Mouse (Mus musculus) forelimb bud, embryonic 11.5 days (tissue): ENCODE results near the gene Gramd1b.
A peak's percentile ranks its signal among the peaks of the same experiment; 100 is the strongest.

Experiments
- DNase-seq: peaks from one replicate; pipeline ENCODE4 v3.0.0-alpha.2; 2012; ENCODE audit warnings: low read depth, low spot score

Gramd1b gene

DNA sequence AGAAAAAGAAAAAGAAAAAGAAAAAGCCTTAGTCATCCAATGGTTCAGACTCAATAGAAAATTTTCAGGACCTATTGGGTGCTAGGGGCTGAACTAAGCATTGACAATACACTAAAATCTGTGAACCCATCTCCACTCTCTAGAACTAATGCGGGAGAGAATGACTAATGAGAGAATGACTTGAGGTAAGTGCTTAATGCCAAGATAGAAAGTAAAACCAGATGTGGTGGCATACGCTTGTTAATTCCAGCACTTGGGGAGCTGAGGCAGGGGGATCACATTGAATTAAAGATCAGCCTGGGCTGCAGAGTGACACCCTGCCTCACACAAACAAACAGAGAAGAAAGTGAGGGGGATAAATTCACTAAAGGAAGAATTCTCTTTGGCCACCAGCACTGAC lies 131.0 kb downstream of the Gramd1b start:
- no peak for DNase-seq

DNA sequence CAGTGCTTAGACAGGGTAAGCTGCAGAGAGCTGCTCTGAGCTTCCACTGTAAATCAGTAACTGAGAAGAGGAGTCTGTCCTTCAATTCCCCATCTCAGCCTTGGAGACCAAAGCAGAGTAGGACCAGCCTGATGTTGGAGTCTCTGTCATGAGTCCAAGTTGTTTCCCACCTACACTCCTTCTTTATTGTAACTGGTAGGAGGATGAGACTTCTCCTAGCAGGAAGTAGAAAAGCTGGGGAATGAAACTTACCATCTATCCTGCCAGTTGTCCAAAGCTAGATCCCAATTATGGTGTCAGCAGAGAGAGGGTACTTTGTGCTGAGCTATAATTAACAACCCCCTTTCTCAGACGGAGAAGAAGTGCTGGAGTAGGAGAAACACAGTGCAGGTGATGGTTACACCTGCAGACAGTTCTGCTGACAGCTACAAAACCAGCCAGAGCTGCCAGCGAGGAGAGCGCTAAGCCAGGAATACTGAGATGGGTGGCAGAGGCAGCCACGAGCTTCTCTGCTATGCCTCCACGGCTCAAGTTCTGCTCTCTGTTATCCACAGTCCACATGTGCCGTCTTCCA lies 131.7 kb downstream of the Gramd1b start:
- DNase-seq, result no peak

DNA sequence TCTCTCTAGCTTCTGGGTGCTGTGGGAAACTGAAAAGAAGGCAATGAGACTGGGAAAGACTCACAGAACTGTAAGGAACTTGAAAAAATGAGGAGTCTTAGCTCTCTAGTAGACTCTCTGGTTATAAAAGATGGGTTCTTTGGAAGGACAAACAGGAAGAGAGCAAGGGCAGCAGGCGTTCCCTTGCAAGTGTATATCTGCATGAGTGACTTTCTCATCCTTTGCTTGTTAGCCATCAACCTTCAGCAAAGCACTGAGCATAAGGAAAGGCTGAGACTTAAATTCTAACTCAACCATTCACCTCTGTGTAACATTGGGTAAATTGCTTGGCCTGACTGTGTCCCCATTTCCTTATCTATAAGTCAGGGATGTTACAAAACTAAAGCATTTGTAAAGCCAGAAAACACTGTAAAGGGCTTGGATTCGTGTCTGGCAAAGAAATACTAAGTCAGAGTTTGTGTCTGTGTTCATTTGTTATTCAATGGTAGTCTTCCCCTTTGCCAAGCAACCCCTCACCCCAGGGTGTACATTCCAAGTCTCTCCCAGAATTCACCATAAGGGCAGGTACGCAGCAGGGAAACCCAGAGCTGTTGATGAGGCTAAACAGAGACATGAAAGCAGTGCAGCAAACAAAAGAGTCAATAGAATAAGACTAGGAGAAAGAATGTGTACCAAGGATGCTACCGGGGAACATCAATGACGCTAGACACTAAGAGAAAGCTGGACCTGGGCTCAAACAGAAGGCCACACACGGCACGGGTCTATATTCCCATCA lies 133.5 kb downstream of the Gramd1b start:
- DNase-seq, result no peak

DNA sequence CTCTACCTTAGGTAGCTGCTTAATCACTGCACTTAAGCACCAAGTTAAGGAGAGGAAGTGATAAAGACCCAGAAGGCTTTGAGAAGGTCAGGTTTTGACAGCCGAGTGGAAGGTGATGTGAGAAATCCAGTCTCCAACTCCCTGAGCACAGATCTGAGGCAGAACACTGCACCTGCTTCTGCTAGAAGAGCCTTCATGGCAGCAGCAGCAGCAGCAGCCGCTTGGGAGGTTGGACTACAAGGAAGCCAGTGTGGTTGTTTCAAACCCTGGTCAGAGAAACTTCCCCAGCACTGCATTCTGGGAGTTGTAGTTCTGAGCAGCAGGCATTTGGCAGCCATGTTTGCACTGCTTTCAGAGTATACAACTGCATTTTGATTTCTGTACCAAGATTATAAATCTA lies 134.1 kb downstream of the Gramd1b start:
- peak; percentile 71 for DNase-seq

DNA sequence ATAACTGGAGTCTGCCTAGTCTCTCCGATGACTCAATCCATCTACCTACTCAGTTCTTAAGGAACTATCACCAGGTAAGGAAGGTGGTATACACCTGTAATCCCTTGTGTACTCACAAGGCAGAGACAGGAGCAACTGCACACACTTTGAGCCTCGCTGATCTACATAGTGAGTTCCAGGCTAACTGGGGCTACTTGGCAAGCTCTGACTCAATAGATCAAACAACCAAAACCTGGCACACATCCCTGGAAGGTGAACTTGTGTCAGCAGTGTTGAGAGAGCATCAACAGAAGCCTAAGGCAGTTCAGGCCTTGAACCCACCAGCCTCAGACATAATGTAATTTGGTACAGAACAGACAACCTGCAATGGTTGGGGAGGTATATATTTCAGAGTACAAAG lies 135.0 kb downstream of the Gramd1b start:
- DNase-seq, result no peak

DNA sequence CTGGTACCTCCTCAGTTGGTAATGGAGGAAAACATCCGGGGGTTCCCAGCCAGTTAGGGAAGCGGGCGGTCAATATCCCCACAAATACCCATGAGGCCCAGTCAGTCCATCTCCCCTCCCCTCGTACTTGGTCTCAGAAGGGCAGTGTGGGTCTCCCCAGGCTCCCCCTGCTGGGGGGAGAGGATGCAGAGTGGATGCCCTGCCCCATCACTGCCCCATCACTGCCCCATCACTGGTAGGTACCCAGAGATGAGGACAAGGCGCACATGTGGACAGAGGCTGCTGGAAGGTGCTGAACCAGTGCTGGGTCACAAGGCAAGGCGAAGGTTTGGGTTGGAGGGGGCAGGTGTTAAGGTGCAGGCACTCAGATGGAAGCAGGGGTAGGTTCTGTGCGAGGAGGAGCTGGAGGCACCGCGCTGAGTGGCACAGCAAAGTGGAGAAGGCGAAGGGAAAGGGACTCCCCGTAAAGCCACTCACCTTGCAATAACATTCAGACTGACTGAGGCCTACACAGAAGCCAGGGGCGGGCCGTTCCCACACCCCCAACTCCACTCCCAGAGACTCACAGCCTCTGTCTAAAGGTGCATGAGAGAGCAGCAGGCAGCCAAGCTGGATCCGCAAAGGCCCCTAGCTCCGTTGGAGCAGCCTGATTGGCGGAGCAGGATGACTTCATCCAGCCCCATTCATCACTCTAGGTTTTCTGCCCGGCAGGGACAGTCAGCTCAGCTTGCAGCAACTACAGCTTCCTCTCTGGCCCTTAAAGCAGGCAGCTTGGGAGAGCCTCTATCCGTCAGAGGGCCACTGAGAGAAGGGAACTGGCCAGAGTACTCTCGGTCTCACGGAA lies 139.1 kb downstream of the Gramd1b start:
- DNase-seq, result peak; percentile 49

DNA sequence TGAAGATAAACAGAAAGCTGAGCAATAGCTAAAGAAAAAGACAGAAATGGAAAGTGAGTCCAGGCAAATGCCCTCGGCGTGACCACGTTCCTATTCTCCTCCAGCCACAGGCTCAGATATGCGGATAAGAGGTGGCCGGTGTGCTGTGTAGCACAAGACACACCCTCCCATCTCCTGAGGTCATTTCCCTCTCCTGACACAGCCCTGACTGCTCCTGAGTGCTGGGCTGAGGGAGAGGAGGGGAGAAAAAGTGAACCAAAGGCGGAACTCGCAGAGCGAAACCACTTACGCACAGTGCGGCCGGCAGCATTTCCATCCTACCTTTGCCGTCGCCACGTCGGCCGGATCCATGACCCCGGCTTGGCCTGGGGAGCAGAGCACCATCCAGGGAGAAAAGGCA lies 139.8 kb downstream of the Gramd1b start:
- DNase-seq, result no peak

DNA sequence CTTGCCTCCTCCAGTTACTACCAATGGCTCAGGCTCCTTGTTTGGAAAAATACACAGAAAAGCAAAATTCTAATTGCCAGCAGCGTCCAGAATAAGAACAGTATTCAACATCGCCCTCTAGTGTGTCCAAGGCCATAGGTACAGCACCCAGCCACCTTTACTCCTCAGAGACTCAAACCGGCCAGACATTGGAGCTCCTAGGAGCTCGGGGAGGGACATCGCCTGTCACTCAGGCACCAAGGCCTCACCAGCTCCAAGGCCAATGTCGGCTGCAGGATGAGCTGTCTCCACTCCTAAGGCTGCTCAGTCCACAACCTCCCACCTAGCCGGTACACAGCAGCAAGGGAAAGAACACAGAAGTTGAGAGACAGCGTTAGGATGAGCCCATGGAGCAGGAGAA lies 140.3 kb downstream of the Gramd1b start:
- no peak for DNase-seq

DNA sequence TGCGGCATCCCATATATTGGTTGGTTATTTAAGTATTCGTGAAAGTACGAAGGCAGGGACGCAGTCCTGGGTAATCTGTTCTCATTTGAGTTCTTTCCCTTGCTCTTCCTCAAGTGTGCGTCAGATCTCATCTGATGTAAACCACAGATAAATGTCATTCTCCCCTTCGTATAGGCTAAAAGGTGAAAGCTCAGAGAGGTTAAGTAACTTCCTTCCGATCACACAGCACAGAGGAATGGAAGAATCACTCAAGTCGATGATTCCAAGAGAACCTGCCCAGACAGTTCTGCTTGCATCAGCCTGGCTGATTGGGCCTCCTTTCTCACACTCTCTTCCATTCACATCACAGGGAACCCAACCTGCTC lies 140.8 kb downstream of the Gramd1b start:
- no peak for DNase-seq

DNA sequence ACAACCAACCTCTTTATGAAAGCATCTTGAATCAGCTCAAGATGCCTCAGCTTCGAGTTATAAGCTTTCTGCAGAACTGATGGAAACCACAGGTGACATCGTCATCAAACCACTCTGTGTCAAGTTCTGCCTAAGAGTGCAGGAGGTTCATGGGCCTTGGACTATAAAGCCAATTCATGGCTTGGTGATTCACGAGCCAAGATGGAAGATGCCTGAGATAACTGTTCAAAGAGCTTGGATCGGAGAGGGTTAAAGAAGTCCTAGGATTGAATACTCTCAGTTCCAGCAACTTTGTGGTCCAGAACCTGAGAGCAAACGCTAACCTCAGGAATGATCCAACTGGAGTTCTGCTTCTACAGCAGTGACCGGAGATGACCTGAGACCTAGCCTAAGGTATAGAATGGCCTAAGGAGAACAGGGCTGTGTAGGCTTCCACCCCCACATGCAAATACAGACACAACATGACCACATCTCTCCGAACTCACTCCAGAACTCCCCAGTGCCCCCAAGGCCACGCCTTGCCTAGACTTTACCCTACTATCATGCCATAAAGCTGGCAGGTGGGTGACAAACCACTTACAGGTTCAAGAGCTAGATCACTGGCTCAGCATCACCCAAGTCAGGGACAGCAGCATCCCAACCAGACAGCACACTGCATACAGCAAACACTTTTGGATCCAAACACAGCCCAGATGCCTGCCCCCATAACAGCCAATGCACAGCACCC lies 141.4 kb downstream of the Gramd1b start:
- no peak for DNase-seq

DNA sequence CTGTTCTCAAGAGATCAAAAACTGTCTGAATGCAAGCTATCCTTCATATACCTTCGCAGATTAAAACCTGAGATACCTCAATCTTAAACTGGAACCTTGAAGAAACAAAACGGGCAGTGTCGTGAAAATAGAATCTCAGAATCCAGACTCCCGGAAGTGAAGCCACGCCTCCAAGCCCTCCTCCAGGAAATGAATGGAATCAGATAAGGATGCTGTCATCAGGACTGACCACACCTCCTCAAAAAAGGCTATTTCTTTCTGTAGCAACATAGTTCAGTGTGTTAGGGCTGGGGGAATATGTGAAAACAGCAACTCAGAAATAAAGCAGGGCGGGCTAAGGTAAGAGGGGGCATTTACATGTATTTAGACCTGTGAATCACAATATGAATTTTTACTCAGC lies 142.0 kb downstream of the Gramd1b start:
- DNase-seq, result no peak

DNA sequence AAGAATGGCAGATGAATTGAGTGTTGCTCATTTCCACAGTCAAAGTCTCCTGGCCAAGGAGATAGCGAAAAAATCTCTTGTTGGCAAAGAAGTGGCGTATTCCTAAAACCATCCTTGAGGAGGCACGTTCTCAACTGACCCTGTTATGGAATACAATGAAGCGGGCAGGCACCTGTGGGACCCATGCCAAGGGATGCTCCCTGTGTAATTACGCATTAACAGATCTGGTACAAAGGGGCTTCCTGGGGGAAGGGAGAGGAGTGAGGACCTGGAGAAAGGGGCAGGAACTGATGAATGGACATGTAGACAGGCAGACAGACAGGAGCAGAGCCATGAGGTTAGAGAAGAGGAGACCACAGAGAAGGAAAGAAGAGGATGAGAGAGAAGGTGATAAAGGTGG lies 146.4 kb downstream of the Gramd1b start:
- no peak for DNase-seq

DNA sequence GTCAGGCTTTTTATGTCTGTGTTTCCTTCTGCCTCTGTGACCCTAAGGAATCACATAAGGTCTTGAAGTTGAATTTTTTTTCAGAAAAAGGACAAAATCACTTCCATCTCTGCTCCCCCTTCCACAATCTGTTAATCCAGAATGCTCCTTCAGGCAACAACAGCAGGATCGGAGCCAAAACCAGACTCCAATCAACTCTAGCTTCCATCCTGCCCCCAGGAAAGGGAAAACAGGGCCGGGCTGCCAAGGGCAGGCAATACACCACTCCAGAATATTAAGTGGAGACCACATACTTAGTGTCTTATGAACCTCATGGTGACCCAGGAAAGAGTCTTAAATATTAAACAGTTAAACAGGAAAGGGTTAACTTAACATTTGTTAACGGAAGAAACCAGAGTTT lies 148.7 kb downstream of the Gramd1b start:
- no peak for DNase-seq

DNA sequence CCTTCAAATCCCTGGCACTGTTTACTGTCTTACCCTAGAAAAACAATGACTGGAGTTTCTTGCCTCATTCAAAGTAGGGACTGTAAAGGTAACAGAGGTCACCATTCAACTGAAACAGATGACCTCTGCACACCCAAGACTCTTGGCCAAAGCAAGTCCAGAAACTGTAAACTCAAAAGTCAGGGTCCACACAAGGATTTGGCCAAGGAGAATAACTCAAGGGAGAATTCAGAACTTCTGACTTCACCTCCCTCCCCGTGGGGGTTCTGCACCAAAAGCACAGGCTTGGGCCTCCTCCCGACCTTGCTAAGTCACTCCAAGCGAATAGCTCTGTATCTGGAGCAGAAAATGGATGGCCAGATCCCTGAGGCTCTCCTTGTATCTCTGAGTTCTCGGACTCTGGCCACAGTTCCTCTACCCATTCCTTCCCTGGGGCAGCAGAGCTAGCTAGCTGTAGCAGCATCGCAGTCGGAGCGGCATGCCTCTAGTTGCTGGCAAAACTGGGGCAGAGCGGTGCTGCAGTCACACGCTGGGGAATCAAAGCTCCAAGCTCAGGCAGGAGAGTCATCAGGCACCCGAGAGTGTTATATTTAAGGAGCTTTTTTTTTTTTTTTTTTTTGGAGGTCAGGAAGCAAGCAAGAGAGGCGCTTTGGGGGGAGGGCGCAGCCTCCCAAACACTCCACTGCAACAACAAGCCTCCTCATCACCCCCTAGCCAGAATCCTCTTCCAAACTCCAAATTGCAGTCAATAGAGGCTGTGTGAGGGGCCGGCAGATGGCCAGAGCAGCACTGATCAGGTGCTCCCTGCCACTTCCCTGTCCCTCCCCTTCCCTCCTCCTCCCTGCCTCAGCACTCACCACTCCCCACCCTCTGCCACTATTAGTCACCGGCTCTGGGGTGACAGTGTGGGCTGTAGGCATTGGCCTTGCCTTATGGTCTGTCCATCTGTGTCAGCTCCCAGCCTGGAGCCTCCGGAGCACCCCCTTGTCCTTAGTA lies 149.5 kb downstream of the Gramd1b start:
- no peak for DNase-seq

DNA sequence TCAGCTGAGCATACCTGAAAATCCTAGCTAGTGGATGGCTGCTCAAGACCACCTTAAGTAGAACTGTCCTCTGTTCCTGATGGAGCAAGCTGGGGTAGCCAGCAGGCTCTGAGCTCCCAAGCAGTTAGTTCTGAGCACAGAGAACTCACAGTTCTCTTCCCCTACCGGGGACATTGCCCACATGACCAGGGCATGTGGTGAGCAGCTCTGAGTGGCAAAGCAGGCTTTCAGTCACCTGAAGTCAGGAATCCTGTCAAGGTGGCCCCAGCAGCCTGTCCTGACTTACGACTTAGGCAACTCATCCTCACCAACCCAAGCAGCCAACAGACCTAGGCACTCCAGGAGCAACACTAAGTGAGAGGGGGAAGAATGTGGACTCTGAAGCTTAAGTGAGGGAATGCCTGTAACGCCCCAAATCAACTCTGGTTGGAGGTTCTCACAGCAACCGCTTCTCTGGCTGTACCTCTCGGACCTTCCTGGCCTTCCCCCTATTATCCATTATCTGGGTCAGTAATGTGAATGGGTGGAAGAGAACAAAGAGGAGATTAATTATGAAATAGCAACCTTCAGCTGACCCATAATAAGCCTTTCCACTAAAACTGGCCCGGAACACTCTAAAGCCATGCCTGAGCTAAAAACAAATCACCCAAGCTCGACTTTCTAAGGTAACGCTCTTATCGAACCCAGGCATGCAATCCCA lies 154.3 kb downstream of the Gramd1b start:
- no peak for DNase-seq

DNA sequence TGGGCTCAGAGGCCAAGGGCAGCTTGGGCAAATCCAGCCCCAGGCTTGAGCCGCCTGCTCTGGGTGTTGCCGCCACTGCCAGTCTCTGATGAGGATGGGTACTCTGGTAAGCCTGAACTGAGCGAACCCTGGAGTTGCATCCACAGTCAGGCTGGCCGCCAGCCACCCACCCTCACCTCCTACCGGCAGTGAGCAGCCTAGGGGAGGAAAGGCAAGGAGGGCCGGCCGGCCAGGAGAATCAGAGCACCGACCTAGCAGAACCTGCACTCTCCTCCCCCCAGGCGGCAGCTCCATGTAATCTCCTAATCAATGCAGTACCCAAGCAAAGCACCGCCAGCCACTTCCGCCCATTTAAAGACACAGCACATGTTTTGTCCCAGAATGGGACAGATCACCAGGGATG lies 155.0 kb downstream of the Gramd1b start:
- DNase-seq, result peak; percentile 50

DNA sequence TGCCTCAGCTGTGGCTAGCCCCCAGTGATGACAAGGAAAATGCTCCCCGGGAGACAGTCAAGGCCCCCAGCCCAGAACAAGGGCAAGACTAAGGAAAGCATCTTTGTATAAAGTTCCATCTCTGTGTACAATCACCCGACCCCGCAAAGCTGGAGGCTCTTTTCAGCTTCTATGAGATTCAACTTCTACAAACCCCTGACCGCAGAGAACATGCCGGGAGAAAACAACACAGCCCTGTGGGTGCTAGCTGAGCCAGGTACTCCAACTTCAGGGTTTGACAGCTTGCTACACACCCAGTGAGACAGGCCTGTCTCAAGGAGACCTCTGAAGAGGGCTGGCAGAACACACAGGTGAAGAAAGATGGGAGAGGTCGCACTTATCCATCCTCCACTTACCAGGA lies 155.7 kb downstream of the Gramd1b start:
- no peak for DNase-seq

DNA sequence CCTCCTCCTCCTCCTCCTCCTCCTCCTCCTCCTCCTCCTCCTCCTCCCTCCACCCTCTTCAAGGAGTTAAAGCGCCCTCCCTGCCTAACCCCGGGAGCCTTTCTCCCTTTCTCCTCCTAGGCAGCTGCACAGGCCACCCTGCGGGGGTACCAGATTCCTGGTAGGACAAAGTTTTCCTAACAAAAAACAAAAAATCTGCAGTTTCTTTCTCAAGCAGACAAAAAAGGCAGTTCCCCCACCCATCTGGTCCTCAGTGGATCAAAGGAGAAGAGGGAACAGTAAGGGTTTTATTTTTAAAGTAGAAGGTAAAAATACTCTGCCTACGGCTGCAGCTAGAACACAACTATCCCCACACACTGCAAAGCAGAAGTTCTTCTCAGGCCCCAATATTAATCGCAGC lies 156.2 kb downstream of the Gramd1b start:
- no peak for DNase-seq

DNA sequence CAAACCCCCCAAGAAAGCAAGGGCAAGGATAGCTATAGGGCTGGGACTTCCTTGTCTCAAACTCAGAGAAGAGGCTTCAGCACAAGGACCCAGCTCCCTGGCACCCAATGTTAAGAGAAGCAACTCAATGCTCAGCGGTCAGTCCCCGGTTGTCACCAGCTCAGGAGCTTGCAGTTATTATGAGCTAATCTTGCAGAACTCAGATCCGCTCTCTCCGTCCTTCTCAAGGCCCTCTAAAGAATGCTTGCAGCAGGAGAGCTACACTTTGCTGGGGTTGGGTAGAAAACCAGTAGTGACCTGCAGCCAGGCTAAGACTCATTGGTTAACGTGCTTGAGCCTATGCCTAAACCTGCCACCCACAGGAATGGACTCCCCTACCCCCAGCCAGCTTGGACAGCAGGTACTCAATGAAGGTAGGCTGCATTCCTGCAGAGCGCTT lies 156.6 kb downstream of the Gramd1b start:
- DNase-seq, result no peak

DNA sequence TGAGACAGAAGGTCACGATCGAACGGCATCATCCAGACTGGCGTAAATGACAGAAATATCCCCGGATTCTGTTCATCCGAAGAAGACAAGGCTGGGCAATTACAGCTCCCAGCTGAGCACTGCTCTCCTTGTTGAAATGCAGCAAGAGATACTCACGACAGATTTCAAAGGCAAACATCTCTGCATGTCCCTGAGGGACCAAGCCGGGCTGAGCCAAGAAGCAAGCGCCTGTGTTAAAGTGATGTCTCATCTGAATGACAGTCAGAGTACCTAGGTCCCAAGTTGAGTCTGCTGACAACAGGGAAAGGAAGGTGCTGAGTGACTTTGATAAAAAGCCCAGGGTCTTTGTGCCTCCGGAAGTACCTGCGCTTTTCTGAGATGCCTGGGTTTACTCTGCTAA lies 157.1 kb downstream of the Gramd1b start:
- no peak for DNase-seq
